Mouse (Mus musculus): ENCODE results near the gene Hcn1.
"Not testable (repeated sequence)": the region's sequence is repeated elsewhere in the genome, so short reads cannot be mapped to it uniquely, and the experiment has no call there.

Hcn1 gene

GRCm38 (mm10) chr13:117880471-117881225 lies 278.5 kb downstream of the Hcn1 start:
- DNase-seq (ENCODE audit: low spot score): no peak

- DNase-seq (ENCODE audit: low spot score): no peak
Measured at GRCm38 (mm10) chr13:117892076-117892475, 290.0 kb downstream of the Hcn1 start.

GRCm38 (mm10) chr13:117898052-117898451 lies 295.9 kb downstream of the Hcn1 start:
- DNase-seq (ENCODE audit: low spot score): no peak

- DNase-seq (ENCODE audit: low spot score): no peak
Measured at GRCm38 (mm10) chr13:117907801-117908200, 305.7 kb downstream of the Hcn1 start.

GRCm38 (mm10) chr13:117929734-117930133 lies 327.6 kb downstream of the Hcn1 start:
- no peak for DNase-seq (ENCODE audit: low spot score)

- DNase-seq (ENCODE audit: low spot score): no peak
Measured at GRCm38 (mm10) chr13:117931746-117932145, 329.6 kb downstream of the Hcn1 start.

GRCm38 (mm10) chr13:117938761-117939160 lies 336.6 kb downstream of the Hcn1 start:
- DNase-seq (ENCODE audit: low spot score): no peak

- DNase-seq (ENCODE audit: low spot score): no peak
Measured at GRCm38 (mm10) chr13:117940536-117941280, 338.6 kb downstream of the Hcn1 start.

GRCm38 (mm10) chr13:117946843-117947242 lies 344.7 kb downstream of the Hcn1 start:
- DNase-seq (ENCODE audit: low spot score): no peak

GRCm38 (mm10) chr13:117947704-117948376 lies 345.7 kb downstream of the Hcn1 start:
- DNase-seq (ENCODE audit: low spot score): no peak

GRCm38 (mm10) chr13:117958496-117959421 lies 356.6 kb downstream of the Hcn1 start:
- no peak for DNase-seq (ENCODE audit: low spot score)

GRCm38 (mm10) chr13:117964620-117965019 lies 362.5 kb downstream of the Hcn1 start:
- no peak for DNase-seq (ENCODE audit: low spot score)

GRCm38 (mm10) chr13:117975382-117975781 lies 373.3 kb downstream of the Hcn1 start:
- DNase-seq (ENCODE audit: low spot score): no peak

- no peak for DNase-seq (ENCODE audit: low spot score)
Measured at GRCm38 (mm10) chr13:117975823-117976222, 373.7 kb downstream of the Hcn1 start.

- DNase-seq (ENCODE audit: low spot score): no peak
Measured at GRCm38 (mm10) chr13:117984339-117984738, 382.2 kb downstream of the Hcn1 start.

- DNase-seq (ENCODE audit: low spot score): no peak
Measured at GRCm38 (mm10) chr13:117999767-118000488, 397.8 kb downstream of the Hcn1 start.

GRCm38 (mm10) chr13:118000538-118000937 lies 398.4 kb downstream of the Hcn1 start:
- no peak for DNase-seq (ENCODE audit: low spot score)

- no peak for DNase-seq (ENCODE audit: low spot score)
Measured at GRCm38 (mm10) chr13:118021176-118021575, 419.1 kb downstream of the Hcn1 start.

GRCm38 (mm10) chr13:118022891-118023290 lies 420.8 kb downstream of the Hcn1 start:
- DNase-seq (ENCODE audit: low spot score): not testable (repeated sequence)

GRCm38 (mm10) chr13:118023381-118023780 lies 421.3 kb downstream of the Hcn1 start:
- DNase-seq (ENCODE audit: low spot score): no peak

GRCm38 (mm10) chr13:118026510-118026909 lies 424.4 kb downstream of the Hcn1 start:
- DNase-seq (ENCODE audit: low spot score): no peak

Measured in testis, postnatal 10 days (tissue).